Mouse (Mus musculus) intestine, embryonic 16.5 days (tissue): ENCODE results near the gene Galntl5. TPM values are rescaled to one million over a fixed set of nuclear protein-coding genes. Genes with fewer than 3 reads are reported as not detected.
A peak's percentile ranks its signal among the peaks of the same experiment; 100 is the strongest.
"Not testable (repeated sequence)": the region's sequence is repeated elsewhere in the genome, so short reads cannot be mapped to it uniquely, and the experiment has no call there.

ENCODE experiments used
- ATAC-seq: fragments of 200-750 bp; cut with Nextera tagmentation; 2 replicates; pipeline ENCODE4 v1.8.0; 2017; ENCODE audit warnings: moderate TSS enrichment, moderate library complexity
- H3K27ac ChIP-seq: fragments of 300-500 bp; sonication (generic); 2 replicates; pipeline ENCODE4 v1.5.1; 2014; ENCODE audit warnings: mild to moderate bottlenecking, low read length
- H3K27me3 ChIP-seq: fragments of 300-500 bp; sonication (generic); replicated peaks from 2 replicates; pipeline ENCODE4 v1.6.1; 2014; ENCODE audit warnings: low read length, control low read depth, mixed read lengths; ENCODE audit not compliant: control insufficient read depth, insufficient read depth
- H3K36me3 ChIP-seq: fragments of 300-500 bp; sonication (generic); 2 replicates; pipeline ENCODE4 v1.6.1; 2014; ENCODE audit warnings: low read length, control low read depth; ENCODE audit not compliant: control insufficient read depth, insufficient read depth
- H3K4me1 ChIP-seq: fragments of 300-500 bp; sonication (generic); 2 replicates; pipeline ENCODE4 v1.6.1; 2014; ENCODE audit warnings: low read length, control low read depth, mixed read lengths; ENCODE audit not compliant: control insufficient read depth, insufficient read depth
- H3K4me2 ChIP-seq: fragments of 300-500 bp; sonication (generic); 2 replicates; pipeline ENCODE4 v1.6.1; 2014; ENCODE audit warnings: low read depth, low read length, control low read depth
- H3K4me3 ChIP-seq: fragments of 300-500 bp; sonication (generic); 2 replicates; pipeline ENCODE4 v1.5.1; 2014; ENCODE audit warnings: mild to moderate bottlenecking, low read length
- H3K9ac ChIP-seq: fragments of 300-500 bp; sonication (generic); 2 replicates; pipeline ENCODE4 v1.6.1; 2014; ENCODE audit warnings: low read depth, low read length
- H3K9me3 ChIP-seq: fragments of 300-500 bp; sonication (generic); 2 replicates; pipeline ENCODE4 v1.6.1; 2016; ENCODE audit warnings: low read length, control low read depth; ENCODE audit not compliant: control insufficient read depth
- WGBS: fragments of 180-500 bp; shearing (Covaris S2); extraction: QIAGEN DNeasy Blood & Tissue Kit; methylation state at CpG from one replicate; pipeline ENCODE4 v1.1.7; 2014; 5-methylcytosine and 5-hydroxymethylcytosine counted together
- polyA plus RNA-seq: library from polyadenylated mRNA; unstranded; fragments of >200 nt; fragmentation: Nextera tagmentation; extraction: Ambion mirVana; gene quantifications from 2 replicates; pipeline ENCODE4 v1.2.1, GENCODE M21; 2015

Gene Galntl5
- polyA plus RNA-seq, 1 experiment from 2014 or later, result not detected

GRCm38 (mm10) chr5:25184594-25184993, 3.3 kb downstream of the Galntl5 start:
- no peak for ATAC-seq

GRCm38 (mm10) chr5:25187727-25188126, 6.5 kb downstream of the Galntl5 start:
- H3K27ac ChIP-seq, result no peak overlapping the region
- H3K4me2 ChIP-seq, result no peak overlapping the region
- H3K4me1 ChIP-seq, result no peaks in the 10 kb centered on the region
- no peak overlapping the region for H3K9ac ChIP-seq
- H3K4me3 ChIP-seq, result no peak overlapping the region
- no peaks in the 10 kb centered on the region for H3K9me3 ChIP-seq
- no peak for ATAC-seq
- no peaks in the 10 kb centered on the region for H3K27me3 ChIP-seq
- H3K36me3 ChIP-seq, result no peaks in the 10 kb centered on the region

More at GRCm38 (mm10) chr5:25184594-25184993, 3.3 kb downstream of the Galntl5 start:
- H3K36me3 ChIP-seq, result no peaks in the 10 kb centered on the region
- no peak overlapping the region for H3K4me3 ChIP-seq
- H3K9ac ChIP-seq, result no peak overlapping the region
- H3K27me3 ChIP-seq, result no peaks in the 10 kb centered on the region
- no peak overlapping the region for H3K4me2 ChIP-seq
- no peaks in the 10 kb centered on the region for H3K4me1 ChIP-seq
- no peaks in the 10 kb centered on the region for H3K9me3 ChIP-seq
- 42% methylated on average over 2 of the region's 2 CpGs for WGBS
- H3K27ac ChIP-seq, result no peak overlapping the region

GRCm38 (mm10) chr5:25188802-25189201, 7.5 kb downstream of the Galntl5 start:
- Histone ChIP-seq H3K4me2 (no peak overlapping the region), H3K36me3 (no peaks in the 10 kb centered on the region), H3K27me3 (no peaks in the 10 kb centered on the region), H3K9ac (no peak overlapping the region), H3K4me1 (no peaks in the 10 kb centered on the region), H3K9me3 (no peaks in the 10 kb centered on the region), H3K4me3 (no peak overlapping the region), H3K27ac (no peak overlapping the region)
- 45% methylated on average over 1 of the region's 1 CpGs for WGBS
- peak; percentile 73 for ATAC-seq

- Histone ChIP-seq H3K4me2 (no peak overlapping the region), H3K9ac (no peak overlapping the region), H3K27me3 (no peaks in the 10 kb centered on the region), H3K9me3 (no peaks in the 10 kb centered on the region), H3K4me1 (no peaks in the 10 kb centered on the region), H3K4me3 (no peak overlapping the region), H3K27ac (no peak overlapping the region), H3K36me3 (no peaks in the 10 kb centered on the region)
- no peak for ATAC-seq
- 74% methylated on average over 2 of the region's 2 CpGs for WGBS
These were observed 9.3 kb downstream of the Galntl5 start for GRCm38 (mm10) chr5:25190521-25190920.

- WGBS, result 40% methylated on average over 1 of the region's 1 CpGs
These were observed 30.6 kb downstream of the Galntl5 start for GRCm38 (mm10) chr5:25211872-25212271.

GRCm38 (mm10) chr5:25213216-25213615, 32.0 kb downstream of the Galntl5 start:
- ATAC-seq, H3K27me3 ChIP-seq, H3K4me3 ChIP-seq, H3K9me3 ChIP-seq, H3K4me2 ChIP-seq, H3K36me3 ChIP-seq, H3K27ac ChIP-seq, H3K9ac ChIP-seq, H3K4me1 ChIP-seq: not testable (repeated sequence)

More at GRCm38 (mm10) chr5:25211872-25212271, 30.6 kb downstream of the Galntl5 start:
- H3K4me2 ChIP-seq, result no peak overlapping the region
- no peaks in the 10 kb centered on the region for H3K27me3 ChIP-seq
- no peaks in the 10 kb centered on the region for H3K9me3 ChIP-seq
- H3K9ac ChIP-seq, result no peak overlapping the region
- no peaks in the 10 kb centered on the region for H3K4me1 ChIP-seq
- H3K36me3 ChIP-seq, result no peaks in the 10 kb centered on the region
- no peak overlapping the region for H3K27ac ChIP-seq
- no peak overlapping the region for H3K4me3 ChIP-seq
- ATAC-seq, result no peak

GRCm38 (mm10) chr5:25215006-25215405, 33.7 kb downstream of the Galntl5 start:
- Histone ChIP-seq H3K4me1 (no peaks in the 10 kb centered on the region), H3K27ac (no peak overlapping the region), H3K4me2 (no peak overlapping the region), H3K4me3 (no peak overlapping the region), H3K27me3 (no peaks in the 10 kb centered on the region), H3K9me3 (no peaks in the 10 kb centered on the region), H3K9ac (no peak overlapping the region), H3K36me3 (no peaks in the 10 kb centered on the region)
- ATAC-seq, result no peak
- WGBS, result 86% methylated on average over 6 of the region's 6 CpGs

- 87% methylated on average over 3 of the region's 3 CpGs for WGBS
These were observed 40.3 kb downstream of the Galntl5 start, which contains the start of gene Galnt11 for GRCm38 (mm10) chr5:25221604-25222003. Galnt11 (plus strand) TSS chr5:25221904.

GRCm38 (mm10) chr5:25222752-25223702, 41.8 kb downstream of the Galntl5 start, which contains the start of gene E130116L18Rik:
E130116L18Rik (minus strand) TSS chr5:25223153.
- peak within 1 kb of the TSS; percentile 61 for H3K4me2 ChIP-seq
- no peaks in the 10 kb centered on the region for H3K36me3 ChIP-seq
- H3K4me3 ChIP-seq, result peak within 1 kb of the TSS; percentile 71
- H3K27me3 ChIP-seq, result no peaks in the 10 kb centered on the region
- H3K27ac ChIP-seq, result peak within 1 kb of the TSS; percentile 89
- peaks cover 4% of the 10 kb centered on the region for H3K4me1 ChIP-seq
- WGBS, result 2% methylated on average over 72 of the region's 72 CpGs
- H3K9me3 ChIP-seq, result no peaks in the 10 kb centered on the region
- peak within 1 kb of the TSS; percentile 90 for H3K9ac ChIP-seq
- ATAC-seq, result peak; percentile 99

More at GRCm38 (mm10) chr5:25221604-25222003, 40.3 kb downstream of the Galntl5 start, which contains the start of gene Galnt11:
- no peaks in the 10 kb centered on the region for H3K9me3 ChIP-seq
- peaks cover 4% of the 10 kb centered on the region for H3K4me1 ChIP-seq
- no peaks in the 10 kb centered on the region for H3K36me3 ChIP-seq
- peak within 1 kb of the TSS; percentile 89 for H3K27ac ChIP-seq
- H3K4me3 ChIP-seq, result peak within 1 kb of the TSS; percentile 71
- peak within 1 kb of the TSS; percentile 90 for H3K9ac ChIP-seq
- peak within 1 kb of the TSS; percentile 61 for H3K4me2 ChIP-seq
- no peak for ATAC-seq
- H3K27me3 ChIP-seq, result no peaks in the 10 kb centered on the region
